Mouse (Mus musculus): ENCODE results near the gene Cyp2t4. TPM values are rescaled to one million over a fixed set of nuclear protein-coding genes. Genes with fewer than 3 reads are reported as not detected.

Gene Cyp2t4
- not detected for polyA plus RNA-seq (2014; fragmentation: Illumina TruSeq; extraction: RNeasy Lipid Tissue Mini Kit (QIAGEN cat#74804))

DNA sequence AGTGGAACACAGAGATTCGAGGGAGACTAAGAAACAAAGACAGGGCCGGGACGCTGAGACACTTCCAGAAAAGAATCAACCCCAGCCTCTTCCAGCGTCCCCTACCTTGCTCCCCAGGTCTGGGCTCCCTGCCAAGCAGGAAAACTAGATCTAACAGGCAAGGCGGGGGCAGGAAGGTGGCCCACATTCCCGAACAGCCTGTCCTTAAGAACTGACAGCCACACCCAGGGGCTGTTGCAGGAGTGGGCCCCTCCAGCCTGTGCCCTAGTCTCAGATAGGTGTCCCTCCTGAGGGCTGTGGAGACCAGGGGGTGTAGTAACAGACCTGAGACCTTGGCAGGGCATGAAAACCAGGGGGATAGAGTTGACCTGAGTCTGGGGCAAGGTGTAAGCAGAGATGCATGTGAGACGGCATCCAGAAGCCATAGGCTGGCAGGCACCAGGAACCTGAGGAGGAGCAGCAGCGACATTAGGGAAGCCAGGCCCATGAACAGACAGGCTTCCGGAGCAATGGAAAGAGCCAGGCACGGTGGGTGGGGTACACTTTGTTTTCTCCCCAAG is at the start of gene Cyp2t4:
Gene Cyp2t4, plus strand, starts transcription at position 510 of the 560 bp plus-strand sequence.

DNA sequence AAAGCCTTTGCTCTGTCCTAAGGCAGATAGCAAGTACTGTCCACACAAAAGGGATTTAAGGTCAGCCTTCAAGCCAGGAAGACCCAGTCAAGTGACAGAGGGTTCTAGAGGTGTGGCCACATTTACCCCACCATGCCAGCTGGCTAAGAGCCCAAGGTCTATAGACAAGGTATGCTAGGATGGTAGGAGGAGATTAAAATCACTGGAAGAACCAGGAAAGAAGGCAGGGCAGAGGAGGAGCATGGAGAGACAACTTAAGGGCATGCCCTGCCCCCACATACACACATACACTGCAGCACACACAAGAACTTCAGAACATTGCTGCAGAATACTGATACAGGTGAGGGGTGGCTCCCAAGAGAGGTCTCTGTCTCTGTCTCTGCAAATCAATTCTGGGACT is 33.8 kb upstream of the Cyp2t4 start, which contains the start of gene Cyp2f2:
Gene Cyp2f2, plus strand, starts transcription at position 234 of the 400 bp plus-strand sequence.

DNA sequence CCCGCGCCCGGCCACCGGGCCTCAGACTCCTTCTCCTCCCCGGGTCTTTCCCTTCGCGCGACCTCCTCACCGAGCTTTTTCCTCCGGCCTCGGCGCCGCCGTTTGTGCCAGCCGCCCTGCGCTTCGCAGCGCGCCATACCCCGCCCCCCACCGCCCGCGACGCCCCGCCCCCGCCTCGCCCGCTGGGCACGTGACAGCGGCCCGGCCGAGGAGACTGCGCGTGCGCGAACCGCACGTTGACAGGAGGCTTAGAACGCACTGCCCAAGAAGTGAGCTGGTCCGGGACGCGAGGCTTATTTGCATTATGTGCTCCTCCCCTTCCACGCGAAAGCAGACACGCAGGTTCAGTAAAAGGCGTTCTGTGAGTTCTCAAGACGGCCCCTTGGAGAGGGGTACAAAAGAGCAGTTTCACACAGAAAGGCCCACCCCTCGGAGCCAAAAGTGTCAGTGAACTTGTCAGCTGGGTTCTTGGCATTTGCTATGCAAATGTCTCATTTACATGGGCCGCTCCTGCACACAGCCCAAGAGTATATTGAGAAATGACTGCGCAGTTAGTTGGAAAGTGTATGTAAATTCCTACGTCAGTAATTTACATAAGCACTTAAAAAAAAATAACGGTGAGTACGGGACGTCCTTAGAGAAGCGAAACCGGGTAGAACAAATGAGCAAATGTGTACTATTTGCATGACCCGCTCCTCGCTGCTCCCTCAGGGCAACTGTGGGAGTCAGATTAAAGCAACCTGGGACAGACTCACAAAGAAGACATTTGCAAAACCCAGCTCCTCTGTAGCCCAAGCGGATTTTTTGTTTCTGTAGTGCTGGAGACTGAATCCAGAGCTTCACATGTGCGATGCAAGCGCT is 13.3 kb downstream of the Cyp2t4 start, which contains the start of gene Egln2:
Gene Egln2, minus strand, starts transcription at position 189 of the 861 bp plus-strand sequence.

GRCm38 (mm10) chr7:27178324-27179216 is 25.1 kb downstream of the Cyp2t4 start, which contains the start of gene Rab4b:
Gene Rab4b, minus strand, starts transcription at chr7:27178896.

GRCm38 (mm10) chr7:27180837-27181695 is 27.6 kb downstream of the Cyp2t4 start, which contains the start of the genes Gm21983 and Mia:
Gene Gm21983, minus strand, starts transcription at chr7:27181086.
Gene Mia, minus strand, starts transcription at chr7:27181157.

DNA sequence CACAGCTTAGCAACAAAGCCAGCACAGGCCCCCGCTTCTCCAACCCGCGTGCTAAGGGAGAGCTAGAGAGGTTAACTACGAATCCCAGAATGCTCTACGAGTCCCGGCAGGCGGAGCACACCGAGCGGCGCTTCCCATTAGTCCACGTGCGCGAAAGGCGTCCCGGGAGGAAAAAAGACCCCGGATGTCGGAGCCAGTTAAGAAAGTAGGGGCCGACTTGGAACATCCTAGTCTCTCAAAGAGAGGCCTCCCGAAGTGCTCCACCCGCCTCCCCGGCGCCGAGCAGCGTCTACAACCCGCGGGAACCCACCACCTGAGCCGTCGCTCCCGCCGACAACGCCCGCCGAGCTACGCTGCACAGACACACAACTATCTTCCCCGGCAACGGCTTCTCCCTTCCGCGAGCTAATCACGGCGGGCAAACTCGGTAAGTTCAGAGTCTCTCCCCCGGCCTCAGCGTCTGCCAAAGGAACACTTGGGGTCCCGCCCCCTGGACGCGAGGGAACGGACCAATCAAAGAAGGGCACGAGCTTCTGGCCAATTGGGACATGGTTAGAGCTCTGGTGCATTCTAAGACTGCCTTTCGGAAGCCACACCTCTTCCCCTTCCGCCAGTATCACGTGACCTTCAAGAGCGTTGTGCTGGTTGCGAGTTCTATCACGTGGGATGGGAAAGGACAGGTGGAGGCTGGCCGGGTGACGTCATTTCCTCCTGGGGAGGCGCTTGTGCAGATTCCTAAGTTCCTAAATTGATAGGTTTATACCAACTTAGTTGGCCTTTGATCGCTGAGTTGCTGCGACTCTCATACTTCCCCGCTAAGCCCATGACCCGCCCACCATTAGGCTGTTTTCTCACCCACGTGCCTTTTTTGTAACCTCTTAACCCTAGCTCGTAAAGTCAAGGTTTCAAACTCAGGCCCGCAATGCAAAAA is 42.4 kb downstream of the Cyp2t4 start, which contains the start of the genes BC024978 and Snrpa:
Gene BC024978, plus strand, starts transcription at position 101 of the 931 bp plus-strand sequence.
Gene Snrpa, minus strand, starts transcription at position 591 of the 931 bp plus-strand sequence.

Other genes with a start within 250 kb of the Cyp2t4 start
- not detected for gene Cyp2a22, start 214.3 kb upstream of the Cyp2t4 start, polyA plus RNA-seq (2014; fragmentation: Illumina TruSeq; extraction: RNeasy Lipid Tissue Mini Kit (QIAGEN cat#74804))
- gene Cyp2a12, start 124.6 kb upstream of the Cyp2t4 start, polyA plus RNA-seq (2014; fragmentation: Illumina TruSeq; extraction: RNeasy Lipid Tissue Mini Kit (QIAGEN cat#74804)): not detected
- 1.7 TPM for gene Cyp2f2, start 33.8 kb upstream of the Cyp2t4 start, polyA plus RNA-seq (2014; fragmentation: Illumina TruSeq; extraction: RNeasy Lipid Tissue Mini Kit (QIAGEN cat#74804))
- 2.4 TPM for gene Egln2, start 13.1 kb downstream of the Cyp2t4 start, polyA plus RNA-seq (2014; fragmentation: Illumina TruSeq; extraction: RNeasy Lipid Tissue Mini Kit (QIAGEN cat#74804))
- gene Rab4b, start 25.2 kb downstream of the Cyp2t4 start, polyA plus RNA-seq (2014; fragmentation: Illumina TruSeq; extraction: RNeasy Lipid Tissue Mini Kit (QIAGEN cat#74804)): 1.2 TPM
- not detected for gene Gm21983, start 27.4 kb downstream of the Cyp2t4 start, polyA plus RNA-seq (2014; fragmentation: Illumina TruSeq; extraction: RNeasy Lipid Tissue Mini Kit (QIAGEN cat#74804))
- not detected for gene Mia, start 27.4 kb downstream of the Cyp2t4 start, polyA plus RNA-seq (2014; fragmentation: Illumina TruSeq; extraction: RNeasy Lipid Tissue Mini Kit (QIAGEN cat#74804))
- gene BC024978, start 42.1 kb downstream of the Cyp2t4 start, polyA plus RNA-seq (2014; fragmentation: Illumina TruSeq; extraction: RNeasy Lipid Tissue Mini Kit (QIAGEN cat#74804)): 7.6 TPM
- gene Snrpa, start 42.6 kb downstream of the Cyp2t4 start, polyA plus RNA-seq (2014; fragmentation: Illumina TruSeq; extraction: RNeasy Lipid Tissue Mini Kit (QIAGEN cat#74804)): 6.0 TPM
- 0.48 TPM for gene Itpkc, start 74.9 kb downstream of the Cyp2t4 start, polyA plus RNA-seq (2014; fragmentation: Illumina TruSeq; extraction: RNeasy Lipid Tissue Mini Kit (QIAGEN cat#74804))
- 0.68 TPM for gene Coq8b, start 79.3 kb downstream of the Cyp2t4 start, polyA plus RNA-seq (2014; fragmentation: Illumina TruSeq; extraction: RNeasy Lipid Tissue Mini Kit (QIAGEN cat#74804))
- 0.51 TPM for gene Numbl, start 104.7 kb downstream of the Cyp2t4 start, polyA plus RNA-seq (2014; fragmentation: Illumina TruSeq; extraction: RNeasy Lipid Tissue Mini Kit (QIAGEN cat#74804))
- gene Ltbp4, start 184.0 kb downstream of the Cyp2t4 start, polyA plus RNA-seq (2014; fragmentation: Illumina TruSeq; extraction: RNeasy Lipid Tissue Mini Kit (QIAGEN cat#74804)): not detected
- 0.54 TPM for gene Shkbp1, start 202.3 kb downstream of the Cyp2t4 start, polyA plus RNA-seq (2014; fragmentation: Illumina TruSeq; extraction: RNeasy Lipid Tissue Mini Kit (QIAGEN cat#74804))
- gene Gm20479, start 203.7 kb downstream of the Cyp2t4 start, polyA plus RNA-seq (2014; fragmentation: Illumina TruSeq; extraction: RNeasy Lipid Tissue Mini Kit (QIAGEN cat#74804)): not detected

Measured in ovary, adult 10 weeks (tissue).